Mouse (Mus musculus) heart, adult 2 months (tissue): Measurements from ENCODE around the gene Commd2.

Experiments used
- CTCF ChIP-seq: fragments of 200-600 bp; IDR thresholded peaks from 2 replicates; pipeline ENCODE4 v1.8.1; 2022; ENCODE audit warnings: antibody characterized with exemption, mild to moderate bottlenecking, moderate library complexity
- EP300 ChIP-seq: fragments of 200-500 bp; IDR thresholded peaks from 2 replicates; pipeline ENCODE4 v1.6.1; 2011; ENCODE audit warnings: low read depth, low read length, control low read depth; ENCODE audit not compliant: insufficient read depth
- POLR2A ChIP-seq: fragments of 200-500 bp; IDR thresholded peaks from 2 replicates; pipeline ENCODE4 v1.6.1; 2011; ENCODE audit warnings: mild to moderate bottlenecking, low read depth, low read length, control low read depth; ENCODE audit not compliant: insufficient read depth

- TF ChIP-seq POLR2A, result no peak
- TF ChIP-seq CTCF, result no peak
- no peak for TF ChIP-seq EP300
Measured at GRCm38 (mm10) chr3:57673586-57673985, 22.1 kb upstream of the Commd2 start.
